Mouse (Mus musculus): ENCODE measurements at regions not wholly inside any gene's neighbourhood (a gene's known extent, or its start where the extent isn't known, plus 50 kb on each side); places are given as distances from the start of the nearest gene placed in this dataset.

DNA sequence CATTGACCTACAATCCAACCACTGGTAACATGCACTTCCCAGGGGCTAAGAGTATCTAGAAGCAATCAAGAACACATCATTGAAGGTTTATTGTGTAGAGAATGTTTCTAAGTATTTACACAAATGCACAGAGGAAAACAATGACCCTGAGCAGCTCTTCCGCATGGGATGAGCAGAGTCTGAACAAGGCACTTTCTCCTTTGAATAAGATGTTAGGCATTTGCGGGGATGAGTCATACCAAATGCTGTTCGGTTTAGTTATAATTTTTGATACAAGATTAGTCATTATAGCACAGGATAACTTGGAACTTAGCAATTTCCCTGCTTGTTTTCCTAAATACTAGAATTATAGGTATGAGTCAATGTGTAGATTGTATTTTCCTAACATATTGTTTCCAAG lies 137.9 kb downstream of the Kitl start:
- TF ChIP-seq CTCF (IDR thresholded peaks at IDR 0.05; ENCODE audit: control insufficient read depth, insufficient read depth, insufficient read length) = no peak
- no peak for TF ChIP-seq MYOD1 (IDR thresholded peaks at IDR 0.05; ENCODE audit: control insufficient read depth, insufficient read length, low read depth)
- no peak for TF ChIP-seq USF1 (IDR thresholded peaks at IDR 0.05; ENCODE audit: low read depth)

Measured in C2C12 (cell line).